Mouse (Mus musculus) CD4-positive naive resting alpha-beta T cell, adult 57 days (primary cell): ENCODE data around the gene Vmn1r41. TPM values are rescaled to one million over a fixed set of nuclear protein-coding genes. Genes with fewer than 3 reads are reported as not detected.

Experiments
- total RNA-seq: library from RNA; stranded (reverse); gene quantifications from one replicate; pipeline ENCODE4 v1.2.4, GENCODE M21; 2023

Gene Vmn1r41
- total RNA-seq = not detected

GRCm38 (mm10) chr6:89740466-89740865, at the start of gene Vmn1r41:
TSS of gene Vmn1r41 (plus strand) at chr6:89740766.

GRCm38 (mm10) chr6:89707240-89707639, 33.3 kb upstream of the Vmn1r41 start, which contains the start of gene Vmn1r40:
TSS of gene Vmn1r40 (plus strand) at chr6:89707540.

Other genes starting within 250 kb of the Vmn1r41 start
- gene Chchd6, start 145.1 kb upstream of the Vmn1r41 start, total RNA-seq = 4.4 TPM
- gene Txnrd3, start 96.8 kb upstream of the Vmn1r41 start, total RNA-seq = 4.1 TPM
- gene Vmn1r40, start 33.2 kb upstream of the Vmn1r41 start, total RNA-seq = not detected
- not detected for gene Vmn1r42, start 135.6 kb downstream of the Vmn1r41 start, total RNA-seq
- not detected for gene Vmn1r43, start 135.6 kb downstream of the Vmn1r41 start, total RNA-seq
- not detected for gene Vmn1r44, start 142.9 kb downstream of the Vmn1r41 start, total RNA-seq
- not detected for gene Vmn1r45, start 199.8 kb downstream of the Vmn1r41 start, total RNA-seq
- gene Vmn1r46, start 228.5 kb downstream of the Vmn1r41 start, total RNA-seq = not detected